Mouse (Mus musculus) urinary bladder, postnatal 4 days (tissue): ENCODE results near the gene Map4k2.

ENCODE experiments used
- DNase-seq, 2 experiments: peaks; one replicate each; pipeline ENCODE4 v3.0.0; 2021 to 2022; ENCODE audit warnings: low spot score in 2 of 2

The Map4k2 gene

GRCm38 (mm10) chr19:6400096-6401086, 59.5 kb downstream of the Map4k2 start:
- no peak for DNase-seq

- DNase-seq = peak; percentile 80 to 84
Measured at GRCm38 (mm10) chr19:6401131-6401815, 60.3 kb downstream of the Map4k2 start.

DNA sequence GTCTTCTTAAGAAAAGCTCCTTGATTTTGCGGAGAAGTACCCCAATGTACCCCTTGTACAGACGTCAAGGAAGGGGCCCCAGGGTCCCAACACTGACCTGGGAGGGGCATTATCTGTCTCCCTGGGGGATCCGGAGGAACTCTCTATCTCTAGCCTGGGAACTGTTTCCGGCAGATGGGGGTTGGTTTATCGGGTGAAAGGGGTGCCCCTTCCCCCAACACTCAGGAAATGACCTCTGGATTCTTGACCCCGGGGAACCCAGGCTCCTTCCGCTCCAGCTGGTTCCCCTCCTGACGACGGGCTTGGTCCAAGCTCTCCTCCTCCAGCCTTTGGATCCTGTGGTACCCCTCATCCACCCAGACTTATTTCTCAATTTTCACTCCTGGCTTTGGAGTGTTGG, 61.0 kb downstream of the Map4k2 start:
- no peak for DNase-seq

GRCm38 (mm10) chr19:6403869-6404268, 62.9 kb downstream of the Map4k2 start:
- no peak for DNase-seq
